Mouse (Mus musculus) heart, postnatal 0 days (tissue): Measurements from ENCODE around the gene Pom121. TPM values are rescaled to one million over a fixed set of nuclear protein-coding genes. Genes with fewer than 3 reads are reported as not detected.

ENCODE experiments used
- ATAC-seq: fragments of 200-750 bp; cut with Nextera tagmentation; 2 replicates; pipeline ENCODE4 v1.8.0; 2017; ENCODE audit warnings: low read depth, moderate number of reproducible peaks, moderate library complexity; ENCODE audit not compliant: insufficient read depth
- DNase-seq: peaks from one replicate; pipeline ENCODE4 v3.0.0-alpha.2; 2016; ENCODE audit warnings: low spot score
- H3K27ac ChIP-seq: fragments of 300-500 bp; sonication (generic); 2 replicates; pipeline ENCODE4 v1.5.1; 2014; ENCODE audit warnings: low read depth, mild to moderate bottlenecking
- H3K27me3 ChIP-seq: fragments of 300-500 bp; sonication (generic); 2 replicates; pipeline ENCODE4 v1.6.1; 2014; ENCODE audit warnings: low read length, mixed read lengths; ENCODE audit not compliant: control insufficient read depth, insufficient read depth
- H3K36me3 ChIP-seq: fragments of 300-500 bp; sonication (generic); replicated peaks from 2 replicates; pipeline ENCODE4 v1.6.1; 2014; ENCODE audit warnings: low read length, mixed read lengths; ENCODE audit not compliant: control insufficient read depth, insufficient read depth
- H3K4me1 ChIP-seq: fragments of 300-500 bp; sonication (generic); 2 replicates; pipeline ENCODE4 v1.6.1; 2014; ENCODE audit warnings: antibody characterized with exemption; ENCODE audit not compliant: control insufficient read depth, insufficient read depth
- H3K4me2 ChIP-seq: fragments of 300-500 bp; sonication (generic); 2 replicates; pipeline ENCODE4 v1.6.1; 2014; ENCODE audit warnings: low read depth, mild to moderate bottlenecking, low read length, moderate library complexity
- H3K4me3 ChIP-seq: fragments of 300-500 bp; sonication (generic); 2 replicates; pipeline ENCODE4 v1.5.1; 2014; ENCODE audit warnings: low read depth, low read length
- H3K9ac ChIP-seq: fragments of 300-500 bp; sonication (generic); replicated peaks from 2 replicates; pipeline ENCODE4 v1.6.1; 2014; ENCODE audit warnings: low read depth, low read length, mixed read lengths
- H3K9me3 ChIP-seq: fragments of 300-500 bp; sonication (generic); replicated peaks from 2 replicates; pipeline ENCODE4 v1.6.1; 2016; ENCODE audit warnings: low read length; ENCODE audit not compliant: control insufficient read depth
- CTCF ChIP-seq: IDR thresholded peaks from 2 replicates; pipeline ENCODE4 v1.5.1; 2016; ENCODE audit warnings: antibody characterized with exemption, control low read depth, low read depth
- EP300 ChIP-seq: IDR thresholded peaks from 2 replicates; pipeline ENCODE4 v1.6.1; 2016; ENCODE audit warnings: antibody characterized with exemption, low read depth
- WGBS: fragments of 180-500 bp; shearing (Covaris S2); extraction: QIAGEN DNeasy Blood & Tissue Kit; methylation state at CpG from one replicate; pipeline ENCODE4 v1.1.7; 2014; 5-methylcytosine and 5-hydroxymethylcytosine counted together
- microRNA-seq: library from miRNA; unstranded; fragments of <30 nt; microRNA quantifications from one replicate; pipeline ENCODE4, GENCODE M21; 2016
- polyA plus RNA-seq: library from polyadenylated mRNA; unstranded; fragments of >200 nt; fragmentation: Nextera tagmentation; extraction: Ambion mirVana; gene quantifications from 2 replicates; pipeline ENCODE4 v1.2.1, GENCODE M21; 2015
- total RNA-seq: library from RNA; depleted of rRNA; stranded (reverse); fragments of >200 nt; gene quantifications from 2 replicates; pipeline ENCODE4 v1.2.3, GENCODE M21; 2014; ENCODE audit warnings: low replicate concordance; rRNA removed

The Pom121 gene
- total and polyA plus RNA-seq, 2 experiments from 2014 or later = 4.4 to 10.3 TPM

- H3K36me3 ChIP-seq = no peaks in the 10 kb centered on the region
- ATAC-seq (no peak), DNase-seq (no peak)
- H3K27me3 ChIP-seq = 0 out of 2 replicates have a peak, but pooled peaks cover 5% of the 10 kb centered on the region
- no peak overlapping the region for H3K4me2 ChIP-seq
- H3K27ac ChIP-seq = no peak overlapping the region
- no peaks in the 10 kb centered on the region for H3K4me1 ChIP-seq
- TF ChIP-seq CTCF = peak; percentile 52
- TF ChIP-seq EP300 = no peak
- H3K9ac ChIP-seq = no peak overlapping the region
- H3K4me3 ChIP-seq = no peak overlapping the region
- WGBS = 29% methylated on average over 1 of the region's 1 CpGs
- no peaks in the 10 kb centered on the region for H3K9me3 ChIP-seq
Measured at GRCm38 (mm10) chr5:135346430-135346829, 47.9 kb downstream of the Pom121 start.

GRCm38 (mm10) chr5:135345989-135346388 is 48.4 kb downstream of the Pom121 start:
- Histone ChIP-seq H3K4me2 (no peak overlapping the region), H3K9ac (no peak overlapping the region), H3K36me3 (no peaks in the 10 kb centered on the region), H3K9me3 (no peaks in the 10 kb centered on the region), H3K4me3 (no peak overlapping the region), H3K4me1 (no peaks in the 10 kb centered on the region), H3K27me3 (0 out of 2 replicates have a peak, but pooled peaks cover 5% of the 10 kb centered on the region), H3K27ac (no peak overlapping the region)
- TF ChIP-seq CTCF = no peak
- TF ChIP-seq EP300 = no peak
- DNase-seq = no peak
- 60% methylated on average over 7 of the region's 7 CpGs for WGBS
- no peak for ATAC-seq

GRCm38 (mm10) chr5:135337575-135337974 is 56.8 kb downstream of the Pom121 start:
- no peak overlapping the region for H3K9ac ChIP-seq
- H3K4me1 ChIP-seq = no peaks in the 10 kb centered on the region
- H3K27me3 ChIP-seq = 0 out of 2 replicates have a peak, but pooled peaks cover 6% of the 10 kb centered on the region
- H3K4me3 ChIP-seq = no peak overlapping the region
- ATAC-seq (no peak; the same call in 1 of the 2 replicates), DNase-seq (peak; percentile 28)
- WGBS = 29% methylated on average over 3 of the region's 3 CpGs
- H3K27ac ChIP-seq = no peak overlapping the region
- no peak overlapping the region for H3K4me2 ChIP-seq
- no peaks in the 10 kb centered on the region for H3K9me3 ChIP-seq
- TF ChIP-seq EP300 (no peak), CTCF (peak; percentile 59)
- H3K36me3 ChIP-seq = no peaks in the 10 kb centered on the region

- ATAC-seq (no peak), DNase-seq (no peak)
- TF ChIP-seq EP300 = no peak
- no peak for TF ChIP-seq CTCF
- no peaks in the 10 kb centered on the region for H3K9me3 ChIP-seq
- no peak overlapping the region for H3K4me2 ChIP-seq
- no peaks in the 10 kb centered on the region for H3K36me3 ChIP-seq
- 78% methylated on average over 6 of the region's 6 CpGs for WGBS
- no peaks in the 10 kb centered on the region for H3K27me3 ChIP-seq
- no peak overlapping the region for H3K9ac ChIP-seq
- H3K4me3 ChIP-seq = no peak overlapping the region
- H3K27ac ChIP-seq = no peak overlapping the region
- H3K4me1 ChIP-seq = no peaks in the 10 kb centered on the region
Measured at GRCm38 (mm10) chr5:135331161-135331560, 63.2 kb downstream of the Pom121 start.

GRCm38 (mm10) chr5:135330201-135330600 is 64.1 kb downstream of the Pom121 start:
- H3K9me3 ChIP-seq = no peaks in the 10 kb centered on the region
- no peak overlapping the region for H3K27ac ChIP-seq
- no peak overlapping the region for H3K4me3 ChIP-seq
- no peaks in the 10 kb centered on the region for H3K36me3 ChIP-seq
- TF ChIP-seq EP300 (no peak), CTCF (no peak)
- no peak overlapping the region for H3K9ac ChIP-seq
- H3K4me1 ChIP-seq = no peaks in the 10 kb centered on the region
- no peak overlapping the region for H3K4me2 ChIP-seq
- 76% methylated on average over 5 of the region's 5 CpGs for WGBS
- DNase-seq (no peak), ATAC-seq (no peak)
- no peaks in the 10 kb centered on the region for H3K27me3 ChIP-seq

- no peaks in the 10 kb centered on the region for H3K4me1 ChIP-seq
- DNase-seq (no peak), ATAC-seq (no peak)
- no peak overlapping the region for H3K4me3 ChIP-seq
- no peak overlapping the region for H3K27ac ChIP-seq
- H3K9me3 ChIP-seq = no peaks in the 10 kb centered on the region
- no peak overlapping the region for H3K4me2 ChIP-seq
- H3K27me3 ChIP-seq = no peaks in the 10 kb centered on the region
- WGBS = 57% methylated on average over 4 of the region's 4 CpGs
- H3K36me3 ChIP-seq = no peaks in the 10 kb centered on the region
- no peak for TF ChIP-seq EP300
- no peak for TF ChIP-seq CTCF
- no peak overlapping the region for H3K9ac ChIP-seq
Measured at GRCm38 (mm10) chr5:135329471-135329870, 64.9 kb downstream of the Pom121 start.

Small RNAs within 50 kb of the gene (microRNA-seq; reads per million reads assigned to microRNA genes)
- gene Mir7033 = 1.1 reads per million

Other genes with a start within 250 kb of the Pom121 start
- gene Tbl2, start 244.9 kb downstream of the Pom121 start, total RNA-seq = 30.0 and 66.2 TPM in 2 replicates
- gene Tbl2, start 244.9 kb downstream of the Pom121 start, polyA plus RNA-seq = 10.4 and 11.3 TPM in 2 replicates
- gene Bcl7b, start 226.3 kb downstream of the Pom121 start, total RNA-seq = 10.6 and 23.2 TPM in 2 replicates
- 51.8 and 54.5 TPM in 2 replicates for gene Bcl7b, start 226.3 kb downstream of the Pom121 start, polyA plus RNA-seq
- 21.3 and 30.0 TPM in 2 replicates for gene Baz1b, start 207.3 kb downstream of the Pom121 start, total RNA-seq
- 11.9 and 13.1 TPM in 2 replicates for gene Baz1b, start 207.3 kb downstream of the Pom121 start, polyA plus RNA-seq
- gene Fzd9, start 143.3 kb downstream of the Pom121 start, total RNA-seq = 3.3 and 7.4 TPM in 2 replicates
- 1.8 and 2.4 TPM in 2 replicates for gene Fzd9, start 143.3 kb downstream of the Pom121 start, polyA plus RNA-seq
- gene Fkbp6, start 44.5 kb downstream of the Pom121 start, total RNA-seq = not detected in 2 replicates
- not detected in 2 replicates for gene Fkbp6, start 44.5 kb downstream of the Pom121 start, polyA plus RNA-seq
- gene Trim50, start 41.3 kb downstream of the Pom121 start, total RNA-seq = not detected in 2 replicates
- not detected in 2 replicates for gene Trim50, start 41.3 kb downstream of the Pom121 start, polyA plus RNA-seq
- 8.7 and 19.3 TPM in 2 replicates for gene Nsun5, start 24.6 kb downstream of the Pom121 start, total RNA-seq
- 11.4 and 13.1 TPM in 2 replicates for gene Nsun5, start 24.6 kb downstream of the Pom121 start, polyA plus RNA-seq
- gene Hip1, start 150.6 kb upstream of the Pom121 start, total RNA-seq = 41.0 and 47.2 TPM in 2 replicates
- 9.8 and 10.1 TPM in 2 replicates for gene Hip1, start 150.6 kb upstream of the Pom121 start, polyA plus RNA-seq
- gene Ccl26, start 169.0 kb upstream of the Pom121 start, total RNA-seq = not detected in 2 replicates
- not detected in 2 replicates for gene Ccl26, start 169.0 kb upstream of the Pom121 start, polyA plus RNA-seq
- gene Ccl24, start 178.5 kb upstream of the Pom121 start, total RNA-seq = not detected in 2 replicates
- gene Ccl24, start 178.5 kb upstream of the Pom121 start, polyA plus RNA-seq = 0.45 and 0.82 TPM in 2 replicates
- 6.7 and 11.6 TPM in 2 replicates for gene Rhbdd2, start 238.1 kb upstream of the Pom121 start, total RNA-seq
- gene Rhbdd2, start 238.1 kb upstream of the Pom121 start, polyA plus RNA-seq = 37.8 and 40.0 TPM in 2 replicates